Mouse (Mus musculus): ENCODE data around the gene Pdzd2.

Pdzd2 gene

GRCm38 (mm10) chr15:12355907-12356306 is 383.8 kb downstream of the Pdzd2 start:
- DNase-seq (ENCODE audit: low read depth, low spot score) = no peak

GRCm38 (mm10) chr15:12355261-12355660 is 384.5 kb downstream of the Pdzd2 start:
- no peak for DNase-seq (ENCODE audit: low read depth, low spot score)

GRCm38 (mm10) chr15:12354281-12354810 is 385.4 kb downstream of the Pdzd2 start:
- no peak for DNase-seq (ENCODE audit: low read depth, low spot score)

GRCm38 (mm10) chr15:12351470-12351869 is 388.3 kb downstream of the Pdzd2 start:
- no peak for DNase-seq (ENCODE audit: low read depth, low spot score)

GRCm38 (mm10) chr15:12349840-12350239 is 389.9 kb downstream of the Pdzd2 start:
- no peak for DNase-seq (ENCODE audit: low read depth, low spot score)

- peak; percentile 47 for DNase-seq (ENCODE audit: low read depth, low spot score)
These were observed 390.8 kb downstream of the Pdzd2 start for GRCm38 (mm10) chr15:12348950-12349349.

- DNase-seq (ENCODE audit: low read depth, low spot score) = no peak
These were observed 392.8 kb downstream of the Pdzd2 start for GRCm38 (mm10) chr15:12346916-12347315.

GRCm38 (mm10) chr15:12341401-12341758 is 398.3 kb downstream of the Pdzd2 start:
- DNase-seq (ENCODE audit: low read depth, low spot score) = no peak

GRCm38 (mm10) chr15:12340536-12341400 is 399.0 kb downstream of the Pdzd2 start:
- DNase-seq (ENCODE audit: low read depth, low spot score) = no peak

GRCm38 (mm10) chr15:12337779-12338137 is 402.0 kb downstream of the Pdzd2 start:
- DNase-seq (ENCODE audit: low read depth, low spot score) = no peak

GRCm38 (mm10) chr15:12337030-12337778 is 402.5 kb downstream of the Pdzd2 start:
- no peak for DNase-seq (ENCODE audit: low read depth, low spot score)

- no peak for DNase-seq (ENCODE audit: low read depth, low spot score)
These were observed 405.3 kb downstream of the Pdzd2 start for GRCm38 (mm10) chr15:12334381-12334780.

GRCm38 (mm10) chr15:12331300-12331699 is 408.4 kb downstream of the Pdzd2 start:
- DNase-seq (ENCODE audit: low read depth, low spot score) = no peak

- DNase-seq (ENCODE audit: low read depth, low spot score) = no peak
These were observed 408.8 kb downstream of the Pdzd2 start for GRCm38 (mm10) chr15:12330892-12331291.

GRCm38 (mm10) chr15:12330389-12330788 is 409.3 kb downstream of the Pdzd2 start:
- DNase-seq (ENCODE audit: low read depth, low spot score) = no peak

- DNase-seq (ENCODE audit: low read depth, low spot score) = no peak
These were observed 415.4 kb downstream of the Pdzd2 start for GRCm38 (mm10) chr15:12324326-12324725.

GRCm38 (mm10) chr15:12322676-12323402 is 416.9 kb downstream of the Pdzd2 start:
- peak; percentile 62 for DNase-seq (ENCODE audit: low read depth, low spot score)

GRCm38 (mm10) chr15:12321788-12322621 is 417.7 kb downstream of the Pdzd2 start, which contains the start of gene 1810049J17Rik:
Gene 1810049J17Rik, minus strand, starts transcription at chr15:12321899.
- peak; percentile 70 for DNase-seq (ENCODE audit: low read depth, low spot score)

GRCm38 (mm10) chr15:12321091-12321787 is 418.5 kb downstream of the Pdzd2 start, which contains the start of gene Golph3:
Gene Golph3, plus strand, starts transcription at chr15:12321450.
- peak; percentile 91 for DNase-seq (ENCODE audit: low read depth, low spot score)

GRCm38 (mm10) chr15:12320441-12321090 is 419.2 kb downstream of the Pdzd2 start:
- no peak for DNase-seq (ENCODE audit: low read depth, low spot score)

Data from CD4-positive helper T cell, adult 2 months (primary cell).